Mouse (Mus musculus): ENCODE data around the gene Zcchc8.
"Not testable (repeated sequence)": the region's sequence is repeated elsewhere in the genome, so short reads cannot be mapped to it uniquely, and the experiment has no call there.

Zcchc8 gene

DNA sequence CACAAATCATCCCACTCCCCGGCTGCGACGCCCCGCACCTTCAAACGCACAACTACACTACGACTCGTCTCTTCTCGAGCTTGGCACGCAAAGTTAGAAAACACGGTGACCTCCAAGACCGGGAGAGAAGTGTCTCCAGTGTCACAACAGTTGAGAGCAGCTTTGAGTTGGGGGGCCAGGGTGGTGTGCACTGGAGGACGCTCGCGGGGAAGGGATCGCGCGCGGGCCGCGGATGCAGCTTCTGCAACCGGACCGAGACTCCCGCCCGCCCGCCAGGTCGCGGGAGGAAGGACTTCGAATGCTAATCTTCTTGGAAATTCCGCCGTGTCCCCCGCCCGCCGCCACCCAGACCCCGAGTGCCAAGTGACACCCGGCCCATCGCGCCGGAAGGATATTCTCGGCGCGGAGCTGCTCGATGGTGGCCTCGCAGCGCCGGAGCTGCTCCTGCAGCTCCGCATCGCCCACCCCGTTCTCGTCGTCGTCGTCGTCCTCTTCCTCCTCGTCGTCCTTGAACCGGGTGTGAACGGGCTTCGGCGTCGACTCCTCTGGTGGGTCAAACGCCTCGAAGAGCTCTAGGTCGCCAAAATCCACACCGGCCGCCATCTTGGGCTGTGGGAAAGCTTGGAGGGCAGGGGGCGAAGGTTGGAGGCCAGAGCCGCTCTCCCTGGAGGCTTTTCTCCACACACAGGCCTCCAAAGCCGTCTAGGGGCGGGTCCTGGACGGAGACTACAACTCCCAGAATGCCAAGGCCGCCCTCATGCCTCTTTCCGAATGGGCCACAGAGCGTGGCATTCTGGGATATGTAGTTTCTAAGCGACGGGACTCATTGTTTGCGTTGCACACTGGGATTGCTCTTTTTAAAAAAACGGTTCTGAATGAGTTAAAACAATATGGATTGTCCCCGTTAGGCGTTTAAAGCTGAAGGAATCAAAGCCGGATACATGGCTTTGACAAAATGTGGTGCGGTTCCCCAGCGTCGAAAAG lies at the start of gene Zcchc8:
Gene Zcchc8, minus strand, starts transcription at position 773 of the 984 bp plus-strand sequence.
- peak; percentile 97 for DNase-seq

DNA sequence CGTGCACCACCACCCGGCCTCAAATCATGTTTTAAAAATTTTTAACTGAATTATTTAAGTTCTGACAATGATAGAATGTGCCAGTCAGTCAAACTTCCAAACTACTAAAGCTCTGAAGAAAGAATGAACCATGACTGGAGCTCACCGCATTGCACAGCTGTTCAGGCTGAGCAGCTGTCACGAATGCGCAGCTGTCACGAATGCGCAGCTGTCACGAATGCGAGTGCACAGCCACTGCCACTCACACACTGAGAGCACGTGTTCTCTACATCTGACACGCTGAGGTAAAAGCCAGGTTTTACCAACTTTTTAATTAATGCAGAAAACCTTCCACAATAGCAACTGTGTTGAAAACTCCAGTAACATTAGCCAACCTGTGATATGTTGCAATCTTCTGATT lies 45.6 kb upstream of the Zcchc8 start:
- DNase-seq = not testable (repeated sequence)

- DNase-seq = no peak
Measured at GRCm38 (mm10) chr5:123765506-123765905, 44.6 kb upstream of the Zcchc8 start.

- peak; percentile 99 for DNase-seq
Measured at GRCm38 (mm10) chr5:123749065-123750064, 28.5 kb upstream of the Zcchc8 start, which contains the start of the genes Rsrc2 and Kntc1. TSS of gene Rsrc2 (minus strand) at chr5:123749414. TSS of gene Kntc1 (plus strand) at chr5:123749716.

GRCm38 (mm10) chr5:123748339-123749064 lies 27.6 kb upstream of the Zcchc8 start:
- no peak for DNase-seq

GRCm38 (mm10) chr5:123747604-123748003 lies 26.7 kb upstream of the Zcchc8 start:
- DNase-seq = no peak

GRCm38 (mm10) chr5:123746253-123746652 lies 25.4 kb upstream of the Zcchc8 start:
- no peak for DNase-seq

DNA sequence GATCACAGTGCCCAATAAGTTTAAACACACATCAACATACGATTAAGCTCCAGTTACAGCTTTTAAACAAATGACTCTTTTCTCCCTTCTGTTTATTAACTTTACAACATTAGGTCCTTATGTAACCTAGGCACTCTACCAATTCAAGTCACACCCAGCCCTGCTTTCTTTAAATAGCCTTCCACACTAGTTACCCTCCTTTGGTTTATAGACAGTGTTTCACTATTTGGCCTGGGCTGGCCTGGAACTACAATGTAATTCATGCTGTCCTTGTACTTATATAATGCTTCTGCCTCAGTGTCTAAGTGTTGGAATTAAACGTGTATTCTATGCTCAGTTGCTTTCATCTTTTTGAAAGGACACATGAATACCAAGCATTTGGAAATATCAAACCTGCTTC lies 23.5 kb upstream of the Zcchc8 start:
- DNase-seq = no peak

DNA sequence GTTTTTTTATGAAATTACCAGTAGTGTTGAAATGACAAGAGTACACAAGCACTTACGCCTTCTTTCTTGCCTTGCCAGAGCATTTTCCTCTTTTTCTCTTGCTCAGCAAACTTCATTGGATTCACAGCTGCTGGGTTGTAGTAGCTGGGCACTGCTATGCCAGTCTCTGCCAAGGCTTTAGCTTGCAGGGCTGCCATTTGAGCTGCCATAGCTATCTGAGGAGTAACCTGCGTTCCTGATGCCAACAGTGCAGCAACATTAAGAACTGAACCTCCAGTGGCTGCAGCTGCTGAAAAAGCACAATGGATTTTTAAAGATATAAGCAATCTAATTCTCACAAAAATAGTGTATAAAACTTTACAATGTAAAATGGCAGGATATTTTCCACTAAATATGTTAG lies 10.1 kb upstream of the Zcchc8 start:
- DNase-seq = no peak

DNA sequence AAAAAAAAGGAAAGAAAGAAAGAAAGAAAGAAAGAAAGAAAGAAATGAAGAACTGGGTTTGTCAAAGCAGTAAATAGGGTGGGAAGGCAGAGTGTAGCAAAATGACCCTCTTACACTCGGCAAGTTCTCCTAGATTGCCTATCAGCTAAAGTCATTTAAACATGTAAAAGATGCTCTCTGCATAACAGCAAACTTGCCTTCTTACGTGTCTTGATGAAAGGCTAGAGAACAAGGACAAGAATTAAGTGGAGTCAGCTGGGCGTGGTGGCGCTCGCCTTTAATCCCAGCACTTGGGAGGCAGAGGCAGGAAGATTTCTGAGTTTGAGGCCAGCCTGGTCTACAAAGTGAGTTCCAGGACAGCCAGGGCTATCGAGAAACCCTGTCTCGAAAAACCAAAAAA lies 2.9 kb upstream of the Zcchc8 start:
- not testable (repeated sequence) for DNase-seq

- DNase-seq = no peak
Measured at GRCm38 (mm10) chr5:123714622-123715021, 6.3 kb downstream of the Zcchc8 start.

GRCm38 (mm10) chr5:123713782-123714181 lies 7.1 kb downstream of the Zcchc8 start:
- DNase-seq = no peak

- DNase-seq = no peak
Measured at GRCm38 (mm10) chr5:123709571-123709970, 11.3 kb downstream of the Zcchc8 start.

DNA sequence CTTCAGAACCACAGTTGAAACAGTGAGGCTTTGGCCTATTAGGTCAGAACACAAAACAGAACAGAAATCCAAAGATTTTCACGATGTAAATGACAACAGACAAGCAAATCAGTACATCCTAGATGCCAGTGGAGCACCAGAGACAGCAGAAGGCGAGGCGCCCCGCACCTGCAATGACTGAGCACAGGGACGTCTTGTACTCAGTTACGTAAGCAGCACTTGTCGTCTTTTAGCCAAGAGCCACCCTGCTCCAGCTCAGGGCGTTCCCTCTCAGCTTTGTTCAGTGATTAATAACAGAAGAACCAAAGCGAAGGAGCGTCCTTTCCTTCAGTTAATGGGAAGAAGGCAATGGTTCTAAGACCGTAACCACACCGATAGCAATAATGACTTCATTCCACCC lies 12.3 kb downstream of the Zcchc8 start:
- no peak for DNase-seq

- DNase-seq = peak; percentile 46
Measured at GRCm38 (mm10) chr5:123700625-123701024, 20.3 kb downstream of the Zcchc8 start.

GRCm38 (mm10) chr5:123699198-123699597 lies 21.7 kb downstream of the Zcchc8 start:
- peak; percentile 62 for DNase-seq

GRCm38 (mm10) chr5:123696961-123697360 lies 23.9 kb downstream of the Zcchc8 start:
- DNase-seq = no peak

DNA sequence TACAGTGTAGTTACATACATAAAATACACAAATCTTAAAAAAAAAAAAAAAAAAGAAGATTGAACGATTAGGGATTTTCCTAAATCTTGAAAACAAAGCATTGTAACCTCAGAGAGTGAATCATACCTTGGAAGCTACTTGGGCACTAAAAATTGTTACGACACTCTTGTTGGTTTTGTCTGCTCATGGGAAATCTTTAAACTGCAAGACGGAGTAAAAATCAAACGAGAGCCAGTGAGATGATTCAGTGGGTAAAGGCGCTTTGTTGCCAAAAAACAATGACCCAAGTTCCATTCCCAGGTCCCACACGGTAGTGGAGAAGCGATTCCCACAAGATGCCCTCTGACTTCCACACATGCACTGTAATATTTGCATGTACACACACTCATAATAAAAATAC lies 24.7 kb downstream of the Zcchc8 start:
- no peak for DNase-seq

GRCm38 (mm10) chr5:123694468-123694867 lies 26.4 kb downstream of the Zcchc8 start:
- DNase-seq = no peak

GRCm38 (mm10) chr5:123684221-123685144 lies 36.4 kb downstream of the Zcchc8 start, which contains the start of gene Clip1:
TSS of gene Clip1 (minus strand) at chr5:123684618.
- DNase-seq = peak; percentile 77

Data from right cerebral cortex, adult 18-20 months (tissue).